Mouse (Mus musculus) CD4-positive, CD25-positive, alpha-beta regulatory T cell (primary cell): Measurements from ENCODE around the gene Olfr1222. TPM values are rescaled to one million over a fixed set of nuclear protein-coding genes. Genes with fewer than 3 reads are reported as not detected.

Source experiments
- polyA plus RNA-seq: library from polyadenylated mRNA; unstranded; fragments of 100-300 nt; shearing (Covaris generic); gene quantifications from one replicate; pipeline ENCODE4 v1.2.1, GENCODE M21; 2017

The Olfr1222 gene
- not detected for polyA plus RNA-seq

GRCm38 (mm10) chr2:89132954-89133353 lies at the start of gene Olfr1222:
TSS of gene Olfr1222 (minus strand) at chr2:89133054.

GRCm38 (mm10) chr2:89174569-89174968 lies 41.7 kb upstream of the Olfr1222 start, which contains the start of gene Olfr1225:
TSS of gene Olfr1225 (minus strand) at chr2:89174669.

GRCm38 (mm10) chr2:89163991-89164390 lies 31.1 kb upstream of the Olfr1222 start, which contains the start of gene Olfr1224-ps1:
TSS of gene Olfr1224-ps1 (minus strand) at chr2:89164091.

GRCm38 (mm10) chr2:89151460-89151859 lies 18.6 kb upstream of the Olfr1222 start, which contains the start of gene Olfr1223:
TSS of gene Olfr1223 (minus strand) at chr2:89151560.

GRCm38 (mm10) chr2:89117183-89117582 lies 15.7 kb downstream of the Olfr1222 start, which contains the start of gene Olfr1221:
TSS of gene Olfr1221 (minus strand) at chr2:89117283.

GRCm38 (mm10) chr2:89106735-89107134 lies 26.1 kb downstream of the Olfr1222 start, which contains the start of gene Olfr1220:
TSS of gene Olfr1220 (minus strand) at chr2:89106835.

GRCm38 (mm10) chr2:89083413-89083812 lies 49.4 kb downstream of the Olfr1222 start, which contains the start of gene Olfr1219:
TSS of gene Olfr1219 (minus strand) at chr2:89083513.

Other genes starting within 250 kb of the Olfr1222 start
- gene Olfr1208, start 230.7 kb downstream of the Olfr1222 start, polyA plus RNA-seq, result not detected
- gene Olfr1209, start 217.9 kb downstream of the Olfr1222 start, polyA plus RNA-seq, result not detected
- not detected for gene Olfr1211, start 194.9 kb downstream of the Olfr1222 start, polyA plus RNA-seq
- not detected for gene Olfr1212, start 179.1 kb downstream of the Olfr1222 start, polyA plus RNA-seq
- gene Gm13762, start 152.8 kb downstream of the Olfr1222 start, polyA plus RNA-seq, result not detected
- gene Olfr1214, start 140.4 kb downstream of the Olfr1222 start, polyA plus RNA-seq, result not detected
- gene Olfr1215, start 126.1 kb downstream of the Olfr1222 start, polyA plus RNA-seq, result not detected
- gene Olfr1216, start 114.7 kb downstream of the Olfr1222 start, polyA plus RNA-seq, result not detected
- not detected for gene Olfr1217, start 101.0 kb downstream of the Olfr1222 start, polyA plus RNA-seq
- not detected for gene Olfr1218, start 71.9 kb downstream of the Olfr1222 start, polyA plus RNA-seq
- gene Olfr1219, start 49.5 kb downstream of the Olfr1222 start, polyA plus RNA-seq, result not detected
- 0.07 TPM for gene Olfr1220, start 26.2 kb downstream of the Olfr1222 start, polyA plus RNA-seq
- not detected for gene Olfr1221, start 15.8 kb downstream of the Olfr1222 start, polyA plus RNA-seq
- gene Olfr1223, start 18.5 kb upstream of the Olfr1222 start, polyA plus RNA-seq, result not detected
- gene Olfr1224-ps1, start 31.0 kb upstream of the Olfr1222 start, polyA plus RNA-seq, result not detected
- gene Olfr1225, start 41.6 kb upstream of the Olfr1222 start, polyA plus RNA-seq, result 0.07 TPM
- gene Olfr1226, start 67.0 kb upstream of the Olfr1222 start, polyA plus RNA-seq, result not detected
- gene Olfr1228, start 121.0 kb upstream of the Olfr1222 start, polyA plus RNA-seq, result not detected
- not detected for gene Olfr1229, start 155.0 kb upstream of the Olfr1222 start, polyA plus RNA-seq
- gene Olfr1230, start 164.2 kb upstream of the Olfr1222 start, polyA plus RNA-seq, result not detected
- gene Olfr1231, start 174.0 kb upstream of the Olfr1222 start, polyA plus RNA-seq, result not detected
- gene Olfr1232, start 196.6 kb upstream of the Olfr1222 start, polyA plus RNA-seq, result not detected
- 0.04 TPM for gene Olfr1233, start 209.3 kb upstream of the Olfr1222 start, polyA plus RNA-seq
- gene Olfr1234, start 231.8 kb upstream of the Olfr1222 start, polyA plus RNA-seq, result not detected